25 mouse cellular contexts compared by ENCODE assay signal in genomic region chr11:46288091-46288490, GRCm38 (mm10). TPM values are rescaled to one million over a fixed set of nuclear protein-coding genes. Genes with fewer than 3 reads are reported as not detected.
A peak's percentile ranks its signal among the peaks of the same experiment; 100 is the strongest.
DNase-seq lines count a peak whose midpoint lies in the region; ATAC-seq and TF ChIP-seq lines count a peak whose summit lies in the region.
"Had no signal": no experiment of that assay in that cellular context is flagged by ENCODE, and none has a peak within 500 bp of the region (broad histone marks: within the 10 kb centered on the region; RNA-seq: fewer than 3 reads in every experiment).

No protein-coding gene starts in this region.

- H3K36me3 ChIP-seq in embryonic facial prominence, embryonic 14.5 days (ENCODE audit: control insufficient read depth, insufficient read depth, low read length): no peaks in the 10 kb centered on the region
- peaks cover 20% of the 10 kb centered on the region for H3K36me3 ChIP-seq in embryonic facial prominence, embryonic 10.5 days (replicated peaks)
- H3K36me3 ChIP-seq in limb, embryonic 14.5 days (ENCODE audit: control insufficient read depth, insufficient read depth, low read length): peaks cover 13% of the 10 kb centered on the region; the same call in 1 of the 2 replicates
- H3K36me3 ChIP-seq: embryonic facial prominence, embryonic 15.5 days had no signal

- no peak overlapping the region for H3K27ac ChIP-seq in embryonic facial prominence, embryonic 14.5 days (replicated peaks; ENCODE audit: low read depth, low read length)
- H3K27ac ChIP-seq in embryonic facial prominence, embryonic 10.5 days (replicated peaks): no peak overlapping the region
- peak overlapping the region; percentile 52 for H3K27ac ChIP-seq in layer of hippocampus, adult 2 months
- H3K27ac ChIP-seq in limb, embryonic 14.5 days (replicated peaks; ENCODE audit: low read depth, low read length): no peak overlapping the region
- H3K27ac ChIP-seq: embryonic facial prominence, embryonic 12.5 days; embryonic facial prominence, embryonic 15.5 days; forebrain, embryonic 10.5 days; forebrain, embryonic 12.5 days had no signal

- no peak overlapping the region for H3K4me3 ChIP-seq in embryonic facial prominence, embryonic 14.5 days (ENCODE audit: low read depth, low read length)
- no peak overlapping the region for H3K4me3 ChIP-seq in embryonic facial prominence, embryonic 10.5 days
- H3K4me3 ChIP-seq in layer of hippocampus, adult 2 months: no peak overlapping the region
- H3K4me3 ChIP-seq in limb, embryonic 14.5 days (replicated peaks; ENCODE audit: low read length): no peak overlapping the region
- H3K4me3 ChIP-seq: embryonic facial prominence, embryonic 12.5 days; embryonic facial prominence, embryonic 15.5 days; erythroblast, embryonic 14.5 days; forebrain, embryonic 10.5 days; forebrain, embryonic 12.5 days had no signal

- no peaks in the 10 kb centered on the region for H3K27me3 ChIP-seq in embryonic facial prominence, embryonic 14.5 days (replicated peaks; ENCODE audit: control insufficient read depth, insufficient read depth, low read length)
- no peaks in the 10 kb centered on the region for H3K27me3 ChIP-seq in embryonic facial prominence, embryonic 10.5 days (replicated peaks; ENCODE audit: low read depth, poor library complexity, severe bottlenecking)
- H3K27me3 ChIP-seq in limb, embryonic 14.5 days (ENCODE audit: control insufficient read depth, insufficient read depth, low read length): no peaks in the 10 kb centered on the region
- H3K27me3 ChIP-seq: embryonic facial prominence, embryonic 15.5 days; forebrain, embryonic 12.5 days had no signal

- no peaks in the 10 kb centered on the region for H3K9me3 ChIP-seq in embryonic facial prominence, embryonic 14.5 days (ENCODE audit: control insufficient read depth, low read length)
- no peaks in the 10 kb centered on the region for H3K9me3 ChIP-seq in embryonic facial prominence, embryonic 10.5 days
- H3K9me3 ChIP-seq in limb, embryonic 14.5 days (ENCODE audit: control insufficient read depth, low read length): no peaks in the 10 kb centered on the region
- H3K9me3 ChIP-seq: embryonic facial prominence, embryonic 12.5 days; embryonic facial prominence, embryonic 15.5 days; forebrain, embryonic 10.5 days; forebrain, embryonic 12.5 days had no signal

- ATAC-seq in embryonic facial prominence, embryonic 14.5 days (ENCODE audit: low read depth): peak; percentile 45
- peak; percentile 67; the same call in 1 of the 2 replicates for ATAC-seq in limb, embryonic 14.5 days (ENCODE audit: low FRiP score, low read depth)
- ATAC-seq: forebrain, embryonic 14.5 days; forebrain, embryonic 16.5 days had no signal

- H3K4me1 ChIP-seq in embryonic facial prominence, embryonic 14.5 days (ENCODE audit: control insufficient read depth, insufficient read depth, low read length): 0 out of 2 replicates have a peak, but pooled peaks cover 6% of the 10 kb centered on the region
- peaks cover 13% of the 10 kb centered on the region for H3K4me1 ChIP-seq in embryonic facial prominence, embryonic 10.5 days
- H3K4me1 ChIP-seq in limb, embryonic 14.5 days (ENCODE audit: control insufficient read depth, insufficient read depth, low read length): no peaks in the 10 kb centered on the region

- no peak overlapping the region for H3K4me2 ChIP-seq in embryonic facial prominence, embryonic 14.5 days (ENCODE audit: low read depth, low read length)
- no peak overlapping the region for H3K4me2 ChIP-seq in limb, embryonic 14.5 days (replicated peaks; ENCODE audit: low read depth, low read length, severe bottlenecking)
- H3K4me2 ChIP-seq: embryonic facial prominence, embryonic 12.5 days; embryonic facial prominence, embryonic 15.5 days; forebrain, embryonic 12.5 days had no signal

- WGBS in embryonic facial prominence, embryonic 14.5 days: 45% methylated on average over 5 of the region's 5 CpGs
- 72% methylated on average over 5 of the region's 5 CpGs for WGBS in embryonic facial prominence, embryonic 10.5 days
- 76% methylated on average over 5 of the region's 5 CpGs for WGBS in limb, embryonic 14.5 days

- DNase-seq in embryonic facial prominence, embryonic 14.5 days (ENCODE audit: low spot score): no peak
- no peak for DNase-seq in embryonic facial prominence, embryonic 10.5 days (ENCODE audit: low spot score)
- DNase-seq in layer of hippocampus, adult 2 months (ENCODE audit: low spot score in 2 of 2): no peak
- no peak for DNase-seq in layer of hippocampus, adult 18-20 months (ENCODE audit: low spot score in 2 of 2)
- peak; percentile 12 for DNase-seq in forelimb bud, embryonic 11.5 days (ENCODE audit: low read depth, low spot score)
- no peak for DNase-seq in limb, embryonic 14.5 days (ENCODE audit: low spot score)
- no peak for DNase-seq in B cell, adult 2 months
- DNase-seq: adrenal gland, adult 2 months; adrenal gland, postnatal 10 days; adrenal gland, postnatal 25 days; cerebellum, adult 11 months; cerebellum, adult 18-20 months; cerebellum, adult 8-10 months; cerebellum, adult 9-11 months; cerebellum, postnatal 14 days; cerebellum, postnatal 36 days; embryo, embryonic 11 days had no signal

- no peak overlapping the region for H3K9ac ChIP-seq in embryonic facial prominence, embryonic 14.5 days (ENCODE audit: low read depth, low read length)
- no peak overlapping the region for H3K9ac ChIP-seq in limb, embryonic 14.5 days (ENCODE audit: low read depth, low read length, severe bottlenecking)
- H3K9ac ChIP-seq: embryonic facial prominence, embryonic 12.5 days; embryonic facial prominence, embryonic 15.5 days; forebrain, embryonic 12.5 days had no signal

- TF ChIP-seq POLR2A in limb, embryonic 14.5 days (IDR thresholded peaks at IDR 0.05; ENCODE audit: borderline replicate concordance, extremely low read depth, insufficient read depth, insufficient read length): no peak

- no peak for TF ChIP-seq CTCF in layer of hippocampus, adult 2 months (conservative IDR thresholded peaks at IDR 0.05)

RNA-seq across cellular contexts. Expression of gene Cyfip2, which starts 24.6 kb away (rescaled TPM):
- 13.4 TPM in 2 replicates for polyA plus RNA-seq in embryonic facial prominence, embryonic 14.5 days (2014; fragmentation: Nextera tagmentation; extraction: Ambion mirVana)
- polyA plus RNA-seq in embryonic facial prominence, embryonic 10.5 days (2016; fragmentation: Nextera tagmentation; extraction: Ambion mirVana): 17.4 and 18.3 TPM in 2 replicates
- 100 to 1,000 TPM; 530 to 540 TPM for total RNA-seq in layer of hippocampus, adult 2 months (2021)
- total RNA-seq in layer of hippocampus, adult 18-20 months (2021): 100 to 1,000 TPM; 536 to 551 TPM
- 6.5 and 7.1 TPM in 2 replicates for polyA plus RNA-seq in limb, embryonic 14.5 days (2012; rRNA removed)
- 7.8 and 9.2 TPM in 2 replicates for polyA plus RNA-seq in limb, embryonic 14.5 days (2014; fragmentation: Nextera tagmentation; extraction: Ambion mirVana)

RNA-seq across cellular contexts. Expression of gene Fndc9, which starts 52.8 kb away (rescaled TPM):
- 0.20 and 0.45 TPM in 2 replicates for polyA plus RNA-seq in embryonic facial prominence, embryonic 14.5 days (2014; fragmentation: Nextera tagmentation; extraction: Ambion mirVana)
- polyA plus RNA-seq in embryonic facial prominence, embryonic 10.5 days (2016; fragmentation: Nextera tagmentation; extraction: Ambion mirVana): 0.26 and 0.29 TPM in 2 replicates
- total RNA-seq in layer of hippocampus, adult 2 months (2021): 1 to 10 TPM in 1 of 2 experiments, under 1 TPM in 1; 0.72 to 1.0 TPM
- total RNA-seq in layer of hippocampus, adult 18-20 months (2021): 1 to 10 TPM in 1 of 2 experiments, under 1 TPM in 1; 0.63 to 1.3 TPM
- 0.06 TPM in 1 of 2 replicates, not detected in the other for polyA plus RNA-seq in limb, embryonic 14.5 days (2012; rRNA removed)
- 0.08 TPM in 1 of 2 replicates, not detected in the other for polyA plus RNA-seq in limb, embryonic 14.5 days (2014; fragmentation: Nextera tagmentation; extraction: Ambion mirVana)
- total RNA-seq: adrenal gland, adult 2 months; adrenal gland, postnatal 10 days; adrenal gland, postnatal 25 days; adrenal gland, postnatal 4 days had no signal
- polyA plus RNA-seq: adrenal gland, adult 2 months; erythroblast, embryonic 14.5 days had no signal
